In the genomic region with DNA sequence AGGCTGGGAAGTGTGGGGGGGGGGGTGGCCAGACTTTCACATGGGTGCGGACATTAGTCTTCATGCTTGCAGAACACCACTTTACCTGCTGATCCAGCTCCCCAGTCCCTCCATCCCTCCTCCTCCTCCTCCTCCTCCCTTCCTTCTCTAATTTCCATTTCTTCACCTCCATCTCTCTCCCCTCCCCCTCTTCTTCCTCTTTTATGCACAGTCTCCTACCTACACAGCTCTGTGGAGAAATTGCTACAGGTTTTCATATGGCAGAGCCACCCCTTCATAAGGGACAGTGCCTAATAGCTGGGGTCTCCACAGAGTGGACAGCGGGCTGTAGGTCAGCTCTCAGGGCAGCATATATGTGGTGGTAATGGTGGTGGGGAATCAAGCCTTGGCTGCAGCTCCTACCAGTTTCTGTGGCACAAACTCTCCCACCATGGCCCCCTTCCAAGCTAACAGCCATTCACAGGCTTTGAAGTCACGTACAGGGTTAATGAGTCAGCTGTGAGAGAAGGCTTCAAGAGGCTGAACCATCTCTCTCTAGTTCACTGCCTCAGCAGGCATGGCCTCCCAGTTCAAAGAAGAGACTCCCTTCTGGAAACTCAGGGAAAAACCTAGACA, we compare ENCODE assay signal across 15 mouse cellular contexts.
"Had no signal": no experiment of that assay in that cellular context is flagged by ENCODE, and none has a peak within 500 bp of the region (broad histone marks: within the 10 kb centered on the region; RNA-seq: fewer than 3 reads in every experiment).

No protein-coding gene starts in this region.

- H3K27ac ChIP-seq: left cerebral cortex, adult 2 months; liver, embryonic 12.5 days; neural tube, embryonic 15.5 days had no signal

- H3K36me3 ChIP-seq: limb, embryonic 15.5 days; liver, embryonic 12.5 days; neural tube, embryonic 15.5 days had no signal

- ATAC-seq: intestine, postnatal 0 days; liver, embryonic 12.5 days had no signal

- H3K4me2 ChIP-seq: limb, embryonic 15.5 days; liver, embryonic 12.5 days; lung, embryonic 14.5 days; neural tube, embryonic 15.5 days had no signal

- H3K4me3 ChIP-seq: left cerebral cortex, adult 2 months; limb, embryonic 15.5 days; liver, embryonic 12.5 days; myocyte; neural tube, embryonic 15.5 days had no signal

- H3K9me3 ChIP-seq: limb, embryonic 15.5 days; liver, embryonic 12.5 days; neural tube, embryonic 15.5 days had no signal

- H3K27me3 ChIP-seq: limb, embryonic 15.5 days; liver, embryonic 12.5 days; neural tube, embryonic 15.5 days had no signal

- H3K9ac ChIP-seq: limb, embryonic 15.5 days; liver, embryonic 12.5 days; lung, embryonic 14.5 days; neural tube, embryonic 15.5 days had no signal

- DNase-seq: kidney, postnatal 25 days; lung, embryonic 14.5 days; lung, postnatal 10 days; lung, postnatal 4 days; midbrain, embryonic 14.5 days; right cerebral cortex, postnatal 4 days; spleen, adult 18-20 months; thymus, adult 18-20 months; thymus, postnatal 14 days had no signal
